Mouse (Mus musculus) adrenal gland, postnatal 14 days (tissue): ENCODE results near the gene Gm45713. TPM values are rescaled to one million over a fixed set of nuclear protein-coding genes. Genes with fewer than 3 reads are reported as not detected.
"Not testable (repeated sequence)": the region's sequence is repeated elsewhere in the genome, so short reads cannot be mapped to it uniquely, and the experiment has no call there.

ENCODE experiments used
- DNase-seq: peaks from one replicate; pipeline ENCODE4 v3.0.0; 2021; ENCODE audit warnings: mixed read lengths
- total RNA-seq: library from RNA; stranded (reverse); gene quantifications from 2 replicates; pipeline ENCODE4 v1.2.3, GENCODE M21; 2021

Gm45713 gene
- total RNA-seq, 1 experiment from 2014 or later: not detected

- DNase-seq: no peak
These were observed 27.1 kb upstream of the Gm45713 start for GRCm38 (mm10) chr7:45162996-45163615.

- DNase-seq: no peak
These were observed 26.5 kb upstream of the Gm45713 start for GRCm38 (mm10) chr7:45162551-45162950.

GRCm38 (mm10) chr7:45161612-45162473 is 25.8 kb upstream of the Gm45713 start:
- DNase-seq: peak; percentile 90

- no peak for DNase-seq
These were observed 24.8 kb upstream of the Gm45713 start for GRCm38 (mm10) chr7:45160866-45161265.

- DNase-seq: no peak
These were observed 24.3 kb upstream of the Gm45713 start for GRCm38 (mm10) chr7:45160316-45160800.

- no peak for DNase-seq
These were observed 23.0 kb upstream of the Gm45713 start for GRCm38 (mm10) chr7:45158991-45159390.

- DNase-seq: peak; percentile 3
These were observed 21.4 kb upstream of the Gm45713 start for GRCm38 (mm10) chr7:45157459-45157858.

- DNase-seq: peak; percentile 3
These were observed 20.2 kb upstream of the Gm45713 start for GRCm38 (mm10) chr7:45156206-45156605.

GRCm38 (mm10) chr7:45155590-45155989 is 19.6 kb upstream of the Gm45713 start:
- DNase-seq: peak; percentile 9

GRCm38 (mm10) chr7:45154993-45155514 is 19.0 kb upstream of the Gm45713 start:
- DNase-seq: peak; percentile 82

GRCm38 (mm10) chr7:45154096-45154992 is 18.3 kb upstream of the Gm45713 start, which contains the start of the genes Pih1d1 and Aldh16a1:
Gene Pih1d1 (plus strand): TSS chr7:45154303.
Gene Aldh16a1 (minus strand): TSS chr7:45154584.
- peak; percentile 98 for DNase-seq

- DNase-seq: no peak
These were observed 17.6 kb upstream of the Gm45713 start for GRCm38 (mm10) chr7:45153586-45153985.

GRCm38 (mm10) chr7:45153052-45153451 is 17.0 kb upstream of the Gm45713 start:
- DNase-seq: not testable (repeated sequence)

GRCm38 (mm10) chr7:45151303-45151702 is 15.3 kb upstream of the Gm45713 start:
- DNase-seq: peak; percentile 14

- DNase-seq: no peak
These were observed 14.3 kb upstream of the Gm45713 start for GRCm38 (mm10) chr7:45150321-45150720.

- peak; percentile 5 for DNase-seq
These were observed 13.5 kb upstream of the Gm45713 start for GRCm38 (mm10) chr7:45149545-45149944.

- DNase-seq: peak; percentile 22
These were observed 12.6 kb upstream of the Gm45713 start for GRCm38 (mm10) chr7:45148534-45149098.

- peak; percentile 6 for DNase-seq
These were observed 11.9 kb upstream of the Gm45713 start for GRCm38 (mm10) chr7:45147899-45148298.

- DNase-seq: peak; percentile 6
These were observed 11.2 kb upstream of the Gm45713 start for GRCm38 (mm10) chr7:45147267-45147666.

GRCm38 (mm10) chr7:45145460-45145859 is 9.4 kb upstream of the Gm45713 start:
- DNase-seq: peak; percentile 8

- DNase-seq: peak; percentile 9
These were observed 8.5 kb upstream of the Gm45713 start for GRCm38 (mm10) chr7:45144368-45145174.
